Mouse (Mus musculus): ENCODE data around the gene Extl1. TPM values are rescaled to one million over a fixed set of nuclear protein-coding genes. Genes with fewer than 3 reads are reported as not detected.

Gene Extl1
- polyA plus RNA-seq, 1 experiment = 22.4 TPM

GRCm38 (mm10) chr4:134319074-134319473 lies 64.6 kb downstream of the Extl1 start:
- TF ChIP-seq POLR2A (IDR thresholded peaks at IDR 0.05; ENCODE audit: insufficient read length, low read depth) = no peak
- no peak for TF ChIP-seq TCF12 (IDR thresholded peaks at IDR 0.05; ENCODE audit: insufficient read depth, poor library complexity, severe bottlenecking)
- no peak for TF ChIP-seq POLR2AphosphoS2 (IDR thresholded peaks at IDR 0.05; ENCODE audit: insufficient read length, low read depth)
- TF ChIP-seq CEBPB (IDR thresholded peaks at IDR 0.05; ENCODE audit: insufficient read depth, poor library complexity, severe bottlenecking) = no peak
- no peak for TF ChIP-seq MAX (IDR thresholded peaks at IDR 0.05; ENCODE audit: low read depth)
- no peak for TF ChIP-seq REST (IDR thresholded peaks at IDR 0.05; ENCODE audit: insufficient read depth, insufficient read length)
- no peak for TF ChIP-seq SRF (IDR thresholded peaks at IDR 0.05; ENCODE audit: control insufficient read depth, insufficient read length, low read depth)
- no peak for TF ChIP-seq MYOG (IDR thresholded peaks at IDR 0.05; ENCODE audit: control insufficient read depth in 1 of 3, insufficient read depth in 1 of 3, insufficient read length in 2 of 3, low read depth in 2 of 3)
- Histone ChIP-seq H3K4me3 (no peak overlapping the region), H3K4me2 (ENCODE audit: low read depth) (peak overlapping the region; percentile 45), H3ac (ENCODE audit: control insufficient read depth, insufficient read length) (no peak overlapping the region), H3K36me3 (ENCODE audit: control insufficient read depth, insufficient read depth) (no peaks in the 10 kb centered on the region), H3K79me2 (ENCODE audit: control insufficient read depth, insufficient read depth) (peaks cover 6% of the 10 kb centered on the region), H3K27me3 (ENCODE audit: control insufficient read depth, insufficient read depth, insufficient read length) (no peaks in the 10 kb centered on the region)

GRCm38 (mm10) chr4:134316390-134316789 lies 67.3 kb downstream of the Extl1 start:
- Histone ChIP-seq H3K79me2 (ENCODE audit: control insufficient read depth, insufficient read depth) (peaks cover 6% of the 10 kb centered on the region), H3K27me3 (ENCODE audit: control insufficient read depth, insufficient read depth, insufficient read length) (no peaks in the 10 kb centered on the region), H3ac (ENCODE audit: control insufficient read depth, insufficient read length) (no peak overlapping the region), H3K36me3 (ENCODE audit: control insufficient read depth, insufficient read depth) (no peaks in the 10 kb centered on the region), H3K4me2 (ENCODE audit: low read depth) (peak overlapping the region; percentile 62), H3K4me3 (peak overlapping the region; percentile 37)
- TF ChIP-seq CEBPB (IDR thresholded peaks at IDR 0.05; ENCODE audit: insufficient read depth, poor library complexity, severe bottlenecking) = no peak
- TF ChIP-seq TCF3 (IDR thresholded peaks at IDR 0.05; ENCODE audit: insufficient read length, low read depth) = no peak
- TF ChIP-seq POLR2AphosphoS2 (IDR thresholded peaks at IDR 0.05; ENCODE audit: insufficient read length, low read depth) = no peak
- TF ChIP-seq MYOD1 (IDR thresholded peaks at IDR 0.05; ENCODE audit: control insufficient read depth in 1 of 3, insufficient read length in 2 of 3, low read depth in 2 of 3) = no peak

GRCm38 (mm10) chr4:134315470-134315869 lies 68.2 kb downstream of the Extl1 start:
- peak overlapping the region; percentile 37 for H3K4me3 ChIP-seq
- peaks cover 6% of the 10 kb centered on the region for H3K79me2 ChIP-seq (ENCODE audit: control insufficient read depth, insufficient read depth)
- H3K4me2 ChIP-seq (ENCODE audit: low read depth) = peak overlapping the region; percentile 62
- H3ac ChIP-seq (ENCODE audit: control insufficient read depth, insufficient read length) = no peak overlapping the region
- H3K36me3 ChIP-seq (ENCODE audit: control insufficient read depth, insufficient read depth) = no peaks in the 10 kb centered on the region
- TF ChIP-seq USF1 (IDR thresholded peaks at IDR 0.05; ENCODE audit: low read depth) = no peak
- no peak for TF ChIP-seq CEBPB (IDR thresholded peaks at IDR 0.05; ENCODE audit: insufficient read depth, poor library complexity, severe bottlenecking)
- no peak for TF ChIP-seq MAX (IDR thresholded peaks at IDR 0.05; ENCODE audit: low read depth)
- no peak for TF ChIP-seq E2F4 (IDR thresholded peaks at IDR 0.05; ENCODE audit: insufficient read depth)
- TF ChIP-seq POLR2AphosphoS2 (IDR thresholded peaks at IDR 0.05; ENCODE audit: insufficient read length, low read depth) = no peak
- no peak for TF ChIP-seq TCF3 (IDR thresholded peaks at IDR 0.05; ENCODE audit: insufficient read length, low read depth)
- TF ChIP-seq MYOG (IDR thresholded peaks at IDR 0.05; ENCODE audit: control insufficient read depth in 1 of 3, insufficient read depth in 1 of 3, insufficient read length in 2 of 3, low read depth in 2 of 3) = no peak
- no peak for TF ChIP-seq POLR2A (IDR thresholded peaks at IDR 0.05; ENCODE audit: insufficient read length, low read depth)
- TF ChIP-seq MYOD1 (IDR thresholded peaks at IDR 0.05; ENCODE audit: control insufficient read depth in 1 of 3, insufficient read length in 2 of 3, low read depth in 2 of 3) = no peak
- no peak for TF ChIP-seq SRF (IDR thresholded peaks at IDR 0.05; ENCODE audit: control insufficient read depth, insufficient read length, low read depth)
- TF ChIP-seq REST (IDR thresholded peaks at IDR 0.05; ENCODE audit: insufficient read depth, insufficient read length) = no peak
- TF ChIP-seq TCF12 (IDR thresholded peaks at IDR 0.05; ENCODE audit: insufficient read depth, poor library complexity, severe bottlenecking) = no peak
- no peaks in the 10 kb centered on the region for H3K27me3 ChIP-seq (ENCODE audit: control insufficient read depth, insufficient read depth, insufficient read length)

- Histone ChIP-seq H3K36me3 (ENCODE audit: control insufficient read depth, insufficient read depth) (no peaks in the 10 kb centered on the region), H3K4me2 (ENCODE audit: low read depth) (peak within 1 kb of the TSS; percentile 62), H3K27me3 (ENCODE audit: control insufficient read depth, insufficient read depth, insufficient read length) (no peaks in the 10 kb centered on the region), H3K79me2 (ENCODE audit: control insufficient read depth, insufficient read depth) (peaks cover 6% of the 10 kb centered on the region), H3ac (ENCODE audit: control insufficient read depth, insufficient read length) (no peak within 1 kb of the TSS), H3K4me3 (peak within 1 kb of the TSS; percentile 37)
- TF ChIP-seq CEBPB (IDR thresholded peaks at IDR 0.05; ENCODE audit: insufficient read depth, poor library complexity, severe bottlenecking) (no peak), POLR2A (IDR thresholded peaks at IDR 0.05; ENCODE audit: insufficient read length, low read depth) (peak; percentile 50), POLR2AphosphoS2 (IDR thresholded peaks at IDR 0.05; ENCODE audit: insufficient read length, low read depth) (peak; percentile 32), TCF3 (IDR thresholded peaks at IDR 0.05; ENCODE audit: insufficient read length, low read depth) (no peak), USF1 (IDR thresholded peaks at IDR 0.05; ENCODE audit: low read depth) (peak; percentile 62), REST (IDR thresholded peaks at IDR 0.05; ENCODE audit: insufficient read depth, insufficient read length) (no peak), MYOG (IDR thresholded peaks at IDR 0.05; ENCODE audit: control insufficient read depth in 1 of 3, insufficient read depth in 1 of 3, insufficient read length in 2 of 3, low read depth in 2 of 3) (peak; percentile 36 to 81 (median 54)), SRF (IDR thresholded peaks at IDR 0.05; ENCODE audit: control insufficient read depth, insufficient read length, low read depth) (no peak), MYOD1 (IDR thresholded peaks at IDR 0.05; ENCODE audit: control insufficient read depth in 1 of 3, insufficient read length in 2 of 3, low read depth in 2 of 3) (peak in 1 of 3 experiments; percentile 58), TCF12 (IDR thresholded peaks at IDR 0.05; ENCODE audit: insufficient read depth, poor library complexity, severe bottlenecking) (no peak), E2F4 (IDR thresholded peaks at IDR 0.05; ENCODE audit: insufficient read depth) (no peak), MAX (IDR thresholded peaks at IDR 0.05; ENCODE audit: low read depth) (no peak)
Measured at GRCm38 (mm10) chr4:134314876-134315275, 68.8 kb downstream of the Extl1 start, which contains the start of gene Trim63. Trim63 (plus strand) TSS chr4:134315120.

GRCm38 (mm10) chr4:134314081-134314655 lies 69.5 kb downstream of the Extl1 start:
- Histone ChIP-seq H3K79me2 (ENCODE audit: control insufficient read depth, insufficient read depth) (peaks cover 6% of the 10 kb centered on the region), H3K27me3 (ENCODE audit: control insufficient read depth, insufficient read depth, insufficient read length) (no peaks in the 10 kb centered on the region), H3K36me3 (ENCODE audit: control insufficient read depth, insufficient read depth) (no peaks in the 10 kb centered on the region), H3K4me3 (peak overlapping the region; percentile 37), H3ac (ENCODE audit: control insufficient read depth, insufficient read length) (no peak overlapping the region), H3K4me2 (ENCODE audit: low read depth) (no peak overlapping the region)
- no peak for TF ChIP-seq E2F4 (IDR thresholded peaks at IDR 0.05; ENCODE audit: insufficient read depth)
- no peak for TF ChIP-seq TCF3 (IDR thresholded peaks at IDR 0.05; ENCODE audit: insufficient read length, low read depth)
- no peak for TF ChIP-seq MYOG (IDR thresholded peaks at IDR 0.05; ENCODE audit: control insufficient read depth in 1 of 3, insufficient read depth in 1 of 3, insufficient read length in 2 of 3, low read depth in 2 of 3)
- no peak for TF ChIP-seq POLR2A (IDR thresholded peaks at IDR 0.05; ENCODE audit: insufficient read length, low read depth)
- TF ChIP-seq MAX (IDR thresholded peaks at IDR 0.05; ENCODE audit: low read depth) = no peak
- no peak for TF ChIP-seq USF1 (IDR thresholded peaks at IDR 0.05; ENCODE audit: low read depth)
- no peak for TF ChIP-seq MYOD1 (IDR thresholded peaks at IDR 0.05; ENCODE audit: control insufficient read depth in 1 of 3, insufficient read length in 2 of 3, low read depth in 2 of 3)
- TF ChIP-seq SRF (IDR thresholded peaks at IDR 0.05; ENCODE audit: control insufficient read depth, insufficient read length, low read depth) = no peak
- TF ChIP-seq POLR2AphosphoS2 (IDR thresholded peaks at IDR 0.05; ENCODE audit: insufficient read length, low read depth) = no peak
- TF ChIP-seq TCF12 (IDR thresholded peaks at IDR 0.05; ENCODE audit: insufficient read depth, poor library complexity, severe bottlenecking) = no peak
- no peak for TF ChIP-seq CEBPB (IDR thresholded peaks at IDR 0.05; ENCODE audit: insufficient read depth, poor library complexity, severe bottlenecking)
- no peak for TF ChIP-seq REST (IDR thresholded peaks at IDR 0.05; ENCODE audit: insufficient read depth, insufficient read length)

All from myocyte (in vitro differentiated cells).